Mouse (Mus musculus) liver, adult 2 months (tissue): ENCODE measurements around the gene Fgd3.

Experiments used
- CTCF ChIP-seq: fragments of 200-500 bp; IDR thresholded peaks from 2 replicates; pipeline ENCODE4 v1.5.1; 2011; ENCODE audit warnings: low read depth, low read length, control low read depth
- POLR2A ChIP-seq: fragments of 200-500 bp; IDR thresholded peaks from 2 replicates; pipeline ENCODE4 v1.6.1; 2011; ENCODE audit warnings: low read length, control low read depth; ENCODE audit not compliant: insufficient read depth; ENCODE audit errors: extremely low read depth

GRCm38 (mm10) chr13:49245251-49245650 is 74.9 kb downstream of the Fgd3 start:
- no peak for TF ChIP-seq CTCF
- no peak for TF ChIP-seq POLR2A
